Mouse (Mus musculus): ENCODE measurements around the gene Park7. TPM values are rescaled to one million over a fixed set of nuclear protein-coding genes. Genes with fewer than 3 reads are reported as not detected.

The Park7 gene
- polyA plus RNA-seq (2015; fragmentation: Nextera tagmentation; extraction: Ambion mirVana) = 414 and 420 TPM in 2 replicates

DNA sequence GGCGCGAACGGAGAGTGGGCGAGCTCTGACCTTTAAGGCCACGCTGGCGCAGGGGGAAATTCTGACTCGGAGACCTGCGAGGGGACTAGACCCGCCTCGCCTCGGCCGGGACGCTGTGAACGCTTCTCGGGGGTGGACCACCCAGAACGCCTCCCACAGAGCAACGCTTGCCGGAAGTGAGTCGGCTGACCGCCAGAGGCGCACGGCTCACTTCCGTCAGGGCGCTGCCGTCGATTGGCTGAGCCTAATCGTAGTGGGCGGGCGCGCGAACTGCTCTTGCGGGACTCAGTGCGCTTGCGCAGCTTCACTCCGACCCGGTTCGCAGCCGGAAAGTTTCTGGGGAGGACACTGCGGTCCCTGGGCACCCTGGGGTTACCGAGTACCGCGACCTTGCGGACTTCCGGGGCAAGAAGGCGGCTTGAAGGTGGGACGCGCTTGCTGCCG, at the start of gene Park7, which contains the start of gene Tnfrsf9:
Park7 (minus strand) TSS at position 148 of the 444 bp plus-strand sequence.
Tnfrsf9 (plus strand) TSS at position 273 of the 444 bp plus-strand sequence.
- under 1% methylated on average over 47 of the region's 48 CpGs for WGBS
- Histone ChIP-seq H3K9ac (peak within 1 kb of the TSS; percentile 82), H3K36me3 (ENCODE audit: poor library complexity, severe bottlenecking) (no peaks in the 10 kb centered on the region), H3K9me3 (replicated peaks) (no peaks in the 10 kb centered on the region), H3K4me2 (peak within 1 kb of the TSS; percentile 74), H3K4me1 (peaks cover 18% of the 10 kb centered on the region), H3K4me3 (peak within 1 kb of the TSS; percentile 69), H3K27me3 (no peaks in the 10 kb centered on the region), H3K27ac (peak within 1 kb of the TSS; percentile 78)
- peak; percentile 88 for ATAC-seq

DNA sequence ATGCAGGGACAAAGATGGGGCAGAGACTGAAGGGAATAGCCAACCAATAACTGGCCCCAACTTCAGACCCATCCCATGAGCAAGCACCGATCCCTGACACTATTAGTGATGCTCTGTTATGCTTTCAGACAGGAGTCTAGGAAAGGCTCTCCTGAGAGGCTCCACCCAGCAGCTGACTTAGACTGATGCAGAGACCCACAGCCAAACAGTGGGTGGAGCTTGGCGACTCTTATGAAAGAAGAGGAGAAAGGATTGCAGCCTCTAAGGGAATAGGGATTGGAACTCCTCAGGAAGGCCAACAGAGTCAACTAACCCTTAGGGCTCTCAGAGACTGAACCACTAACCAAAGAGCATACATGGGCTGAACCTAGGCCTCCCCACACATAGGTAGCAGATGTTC, 49.5 kb upstream of the Park7 start:
- no peak overlapping the region for H3K4me2 ChIP-seq
- no peak overlapping the region for H3K9ac ChIP-seq
- no peak overlapping the region for H3K27ac ChIP-seq
- peaks cover 5% of the 10 kb centered on the region; the same call in 1 of the 2 replicates for H3K4me1 ChIP-seq
- H3K9me3 ChIP-seq (replicated peaks) = no peaks in the 10 kb centered on the region
- ATAC-seq = no peak
- no peaks in the 10 kb centered on the region for H3K27me3 ChIP-seq
- no peak overlapping the region for H3K4me3 ChIP-seq
- H3K36me3 ChIP-seq (ENCODE audit: poor library complexity, severe bottlenecking) = no peaks in the 10 kb centered on the region
- 77% methylated on average over 2 of the region's 2 CpGs for WGBS

DNA sequence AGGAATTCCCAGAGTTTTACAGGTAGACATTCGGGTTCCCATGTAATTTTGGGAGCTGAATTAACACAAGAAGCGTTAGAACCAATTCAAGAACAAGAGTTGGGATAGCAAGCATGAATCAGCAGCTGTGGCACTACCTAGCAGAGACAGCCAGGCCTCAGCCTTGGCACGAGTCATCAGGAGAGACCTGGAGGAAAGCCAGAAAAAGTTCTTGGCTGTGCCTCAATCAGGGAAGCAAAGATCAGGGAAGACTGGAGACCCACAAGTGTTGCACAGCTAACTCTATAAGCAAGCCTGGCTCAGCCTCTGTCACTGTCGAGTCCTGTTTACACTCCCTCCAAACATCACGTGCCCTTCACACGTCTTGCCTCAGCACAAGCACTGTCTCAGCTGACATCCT, 48.0 kb upstream of the Park7 start:
- WGBS = 72% methylated on average over 6 of the region's 6 CpGs
- no peak overlapping the region for H3K27ac ChIP-seq
- peaks cover 5% of the 10 kb centered on the region; the same call in 1 of the 2 replicates for H3K4me1 ChIP-seq
- ATAC-seq = no peak
- H3K36me3 ChIP-seq (ENCODE audit: poor library complexity, severe bottlenecking) = no peaks in the 10 kb centered on the region
- H3K9me3 ChIP-seq (replicated peaks) = no peaks in the 10 kb centered on the region
- H3K27me3 ChIP-seq = no peaks in the 10 kb centered on the region
- no peak overlapping the region for H3K9ac ChIP-seq
- H3K4me3 ChIP-seq = no peak overlapping the region
- H3K4me2 ChIP-seq = no peak overlapping the region

DNA sequence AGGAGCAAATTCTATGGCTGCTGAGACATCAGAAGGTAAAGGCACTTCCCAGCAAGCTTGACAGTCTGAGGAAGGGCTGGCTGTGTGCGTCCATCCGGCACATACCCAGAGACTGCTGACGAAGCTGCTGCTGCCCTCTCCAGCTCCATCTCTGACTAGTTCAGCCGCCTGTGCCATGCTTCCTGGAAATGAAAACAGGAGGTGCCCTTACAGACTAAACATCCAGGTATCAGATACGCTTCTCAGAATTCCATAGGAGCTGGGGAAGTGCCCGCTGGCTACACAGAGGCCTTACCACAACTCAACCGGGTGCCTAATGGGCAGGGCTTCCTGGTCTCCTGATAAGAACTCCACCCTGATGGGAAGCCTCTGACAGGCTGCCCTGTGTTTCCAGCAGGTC, 44.3 kb upstream of the Park7 start:
- Histone ChIP-seq H3K4me3 (no peak overlapping the region), H3K27me3 (no peaks in the 10 kb centered on the region), H3K27ac (no peak overlapping the region), H3K36me3 (ENCODE audit: poor library complexity, severe bottlenecking) (no peaks in the 10 kb centered on the region), H3K9me3 (replicated peaks) (no peaks in the 10 kb centered on the region), H3K4me2 (no peak overlapping the region), H3K9ac (no peak overlapping the region), H3K4me1 (peaks cover 10% of the 10 kb centered on the region)
- WGBS = 83% methylated on average over 7 of the region's 7 CpGs
- ATAC-seq = no peak

DNA sequence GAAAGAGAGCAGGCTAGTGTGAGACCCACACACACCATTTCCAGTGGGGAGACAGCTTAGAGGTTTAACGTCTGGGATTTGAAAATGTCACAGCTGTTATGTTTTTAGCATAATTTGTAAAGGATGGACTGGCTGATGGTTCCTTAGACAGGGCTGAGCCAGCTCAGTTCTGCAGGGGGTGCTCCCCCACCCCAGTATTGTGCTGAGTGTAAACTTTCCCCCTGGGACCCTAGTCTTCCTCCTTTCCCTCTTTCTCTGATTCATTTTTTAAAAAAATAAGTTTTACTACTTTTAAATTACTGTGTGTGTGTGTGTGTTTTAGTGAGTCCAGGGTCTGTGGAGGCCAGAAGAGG, 42.8 kb upstream of the Park7 start:
- no peak overlapping the region for H3K9ac ChIP-seq
- H3K27ac ChIP-seq = peak overlapping the region; percentile 57; the same call in 1 of the 2 replicates
- H3K4me1 ChIP-seq = peaks cover 10% of the 10 kb centered on the region
- no peak overlapping the region for H3K4me3 ChIP-seq
- H3K36me3 ChIP-seq (ENCODE audit: poor library complexity, severe bottlenecking) = no peaks in the 10 kb centered on the region
- H3K27me3 ChIP-seq = no peaks in the 10 kb centered on the region
- 0 out of 2 replicates have a peak overlapping the region, but pooled peaks have one; percentile 14 for H3K4me2 ChIP-seq
- 52% methylated on average over 1 of the region's 1 CpGs for WGBS
- H3K9me3 ChIP-seq (replicated peaks) = no peaks in the 10 kb centered on the region
- ATAC-seq = no peak

DNA sequence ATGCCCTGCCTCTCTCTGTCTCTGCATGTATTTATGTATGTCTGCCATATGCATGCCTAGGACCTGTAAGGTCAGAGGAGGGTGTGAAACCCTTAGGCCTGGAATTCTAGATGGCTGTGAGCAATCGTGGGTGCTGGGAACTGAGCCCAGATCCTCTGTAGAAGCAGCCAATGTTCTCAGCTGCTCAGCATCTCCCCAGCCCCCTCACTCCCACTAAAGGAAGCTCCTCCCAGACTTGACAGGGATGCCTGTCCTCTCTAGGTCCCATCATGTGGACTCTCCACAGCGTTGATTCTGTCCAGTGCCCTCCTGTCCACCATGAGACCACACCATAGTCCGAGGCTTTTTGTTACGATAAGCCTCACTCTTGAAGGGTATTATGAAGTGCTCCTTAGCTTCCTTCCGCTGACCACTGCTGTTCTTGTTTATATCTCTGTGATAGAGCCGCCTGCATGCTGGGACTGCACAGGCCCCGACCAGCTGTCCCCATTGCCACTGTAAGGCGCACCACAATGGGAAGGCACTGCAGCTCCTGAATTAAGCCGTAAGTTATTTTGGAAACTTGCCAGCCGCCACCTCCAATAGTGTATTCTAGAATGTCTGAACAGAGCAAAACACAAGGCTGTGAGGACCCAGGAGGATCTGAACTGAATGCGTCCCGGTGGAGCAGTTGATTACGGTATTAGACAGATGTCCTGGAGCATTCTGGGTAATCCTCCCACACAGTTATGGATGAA, 42.3 kb upstream of the Park7 start:
- H3K27me3 ChIP-seq = no peaks in the 10 kb centered on the region
- H3K4me3 ChIP-seq = no peak overlapping the region
- 39% methylated on average over 13 of the region's 13 CpGs for WGBS
- 0 out of 2 replicates have a peak overlapping the region, but pooled peaks have one; percentile 14 for H3K4me2 ChIP-seq
- no peak overlapping the region for H3K9ac ChIP-seq
- no peaks in the 10 kb centered on the region for H3K36me3 ChIP-seq (ENCODE audit: poor library complexity, severe bottlenecking)
- H3K4me1 ChIP-seq = peaks cover 10% of the 10 kb centered on the region
- peak; percentile 33; the same call in 1 of the 2 replicates for ATAC-seq
- no peaks in the 10 kb centered on the region for H3K9me3 ChIP-seq (replicated peaks)
- H3K27ac ChIP-seq = peak overlapping the region; percentile 57

DNA sequence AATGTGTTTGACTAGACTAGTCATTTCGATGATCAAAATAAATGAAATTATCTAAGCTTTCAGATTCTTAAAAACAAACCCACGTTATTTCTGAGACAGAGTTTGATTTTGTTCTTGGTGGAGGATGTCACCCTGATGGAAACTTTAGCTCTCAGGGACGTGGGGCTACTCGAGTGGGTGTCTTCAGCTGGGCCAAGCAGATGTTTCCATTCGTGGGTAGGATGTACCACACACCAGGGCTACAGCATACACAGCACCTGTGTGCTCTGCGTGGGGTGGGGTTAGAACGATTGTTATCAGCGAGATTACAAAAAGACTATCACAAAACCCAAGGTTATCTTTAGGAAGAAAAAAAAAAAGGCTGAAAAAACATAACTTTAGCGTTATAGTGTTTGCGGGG, 36.7 kb upstream of the Park7 start:
- H3K9me3 ChIP-seq (replicated peaks) = no peaks in the 10 kb centered on the region
- no peak overlapping the region for H3K27ac ChIP-seq
- no peak overlapping the region for H3K4me2 ChIP-seq
- WGBS = 89% methylated on average over 10 of the region's 10 CpGs
- ATAC-seq = no peak
- no peak overlapping the region for H3K9ac ChIP-seq
- no peaks in the 10 kb centered on the region for H3K4me1 ChIP-seq
- no peaks in the 10 kb centered on the region for H3K36me3 ChIP-seq (ENCODE audit: poor library complexity, severe bottlenecking)
- H3K4me3 ChIP-seq = no peak overlapping the region
- no peaks in the 10 kb centered on the region for H3K27me3 ChIP-seq

DNA sequence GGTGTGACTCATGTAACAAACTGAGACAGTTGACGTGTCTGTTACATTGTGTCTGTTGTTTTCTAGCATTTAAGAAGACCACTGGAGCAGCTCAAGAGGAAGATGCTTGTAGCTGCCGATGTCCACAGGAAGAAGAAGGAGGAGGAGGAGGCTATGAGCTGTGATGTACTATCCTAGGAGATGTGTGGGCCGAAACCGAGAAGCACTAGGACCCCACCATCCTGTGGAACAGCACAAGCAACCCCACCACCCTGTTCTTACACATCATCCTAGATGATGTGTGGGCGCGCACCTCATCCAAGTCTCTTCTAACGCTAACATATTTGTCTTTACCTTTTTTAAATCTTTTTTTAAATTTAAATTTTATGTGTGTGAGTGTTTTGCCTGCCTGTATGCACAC, 30.5 kb upstream of the Park7 start:
- H3K27me3 ChIP-seq = no peaks in the 10 kb centered on the region
- H3K9ac ChIP-seq = no peak overlapping the region
- H3K4me1 ChIP-seq = no peaks in the 10 kb centered on the region
- no peak overlapping the region for H3K27ac ChIP-seq
- no peak for ATAC-seq
- H3K4me3 ChIP-seq = no peak overlapping the region
- no peaks in the 10 kb centered on the region for H3K36me3 ChIP-seq (ENCODE audit: poor library complexity, severe bottlenecking)
- WGBS = 94% methylated on average over 7 of the region's 7 CpGs
- no peaks in the 10 kb centered on the region for H3K9me3 ChIP-seq (replicated peaks)
- no peak overlapping the region for H3K4me2 ChIP-seq

DNA sequence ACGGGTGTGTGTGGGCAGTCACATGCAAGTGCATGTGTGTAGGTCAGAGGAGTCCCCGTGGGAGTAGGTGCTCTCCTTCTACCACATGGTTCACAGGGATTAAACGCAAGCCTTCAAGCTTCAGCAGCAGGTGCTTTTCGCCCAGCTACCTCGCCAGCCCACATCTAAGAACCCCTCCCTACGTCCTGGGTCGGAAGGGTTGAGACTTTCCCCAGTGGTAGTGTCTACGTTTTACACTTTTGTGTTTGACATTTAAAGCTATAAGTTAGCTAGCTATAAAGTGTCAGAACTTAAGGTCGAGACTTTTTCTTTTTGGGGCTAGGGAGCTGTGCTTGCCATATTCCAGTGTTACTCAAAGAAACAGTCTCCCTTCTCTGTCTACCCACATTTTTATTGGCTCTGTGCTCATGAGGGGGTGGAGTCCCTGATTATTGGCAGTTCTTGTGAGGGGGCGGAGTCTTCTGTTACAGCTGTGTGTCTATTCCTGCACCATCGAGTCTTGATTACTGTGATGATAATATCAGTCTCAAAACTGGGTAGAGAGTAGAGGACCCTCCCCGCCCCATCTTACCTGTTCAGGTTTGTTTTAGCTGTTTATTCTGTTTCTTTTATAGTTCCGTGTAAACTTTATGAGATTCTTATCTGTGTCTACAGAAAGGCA, 25.9 kb upstream of the Park7 start:
- Histone ChIP-seq H3K27me3 (no peaks in the 10 kb centered on the region), H3K4me3 (no peak overlapping the region), H3K36me3 (ENCODE audit: poor library complexity, severe bottlenecking) (no peaks in the 10 kb centered on the region), H3K27ac (no peak overlapping the region), H3K9ac (no peak overlapping the region), H3K9me3 (replicated peaks) (no peaks in the 10 kb centered on the region), H3K4me1 (no peaks in the 10 kb centered on the region), H3K4me2 (no peak overlapping the region)
- 73% methylated on average over 13 of the region's 13 CpGs for WGBS
- ATAC-seq = no peak

DNA sequence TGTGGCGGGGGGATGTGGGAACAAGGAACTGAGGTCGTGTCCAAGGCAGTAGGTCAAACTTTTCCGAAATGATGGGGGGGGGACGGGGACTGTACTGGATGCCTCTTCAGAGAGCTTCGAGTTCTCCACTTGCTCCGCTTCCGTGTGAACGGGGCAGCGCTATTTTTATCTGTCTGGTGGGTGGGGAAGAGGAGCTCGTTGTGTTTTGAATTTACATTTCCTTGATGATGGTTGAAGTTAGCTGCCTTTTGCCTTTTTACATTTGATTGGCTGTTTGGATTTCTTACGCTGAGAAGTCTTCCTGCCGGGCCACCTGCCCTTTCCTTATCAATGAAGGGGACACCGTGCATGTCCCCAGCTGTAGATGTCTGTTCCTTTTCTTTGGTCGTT, 23.8 kb upstream of the Park7 start:
- Histone ChIP-seq H3K27me3 (0 out of 2 replicates have a peak, but pooled peaks cover 2% of the 10 kb centered on the region), H3K9me3 (replicated peaks) (no peaks in the 10 kb centered on the region), H3K4me1 (no peaks in the 10 kb centered on the region), H3K4me2 (no peak overlapping the region), H3K27ac (no peak overlapping the region), H3K36me3 (ENCODE audit: poor library complexity, severe bottlenecking) (no peaks in the 10 kb centered on the region), H3K4me3 (no peak overlapping the region), H3K9ac (no peak overlapping the region)
- no peak for ATAC-seq
- 64% methylated on average over 14 of the region's 14 CpGs for WGBS

DNA sequence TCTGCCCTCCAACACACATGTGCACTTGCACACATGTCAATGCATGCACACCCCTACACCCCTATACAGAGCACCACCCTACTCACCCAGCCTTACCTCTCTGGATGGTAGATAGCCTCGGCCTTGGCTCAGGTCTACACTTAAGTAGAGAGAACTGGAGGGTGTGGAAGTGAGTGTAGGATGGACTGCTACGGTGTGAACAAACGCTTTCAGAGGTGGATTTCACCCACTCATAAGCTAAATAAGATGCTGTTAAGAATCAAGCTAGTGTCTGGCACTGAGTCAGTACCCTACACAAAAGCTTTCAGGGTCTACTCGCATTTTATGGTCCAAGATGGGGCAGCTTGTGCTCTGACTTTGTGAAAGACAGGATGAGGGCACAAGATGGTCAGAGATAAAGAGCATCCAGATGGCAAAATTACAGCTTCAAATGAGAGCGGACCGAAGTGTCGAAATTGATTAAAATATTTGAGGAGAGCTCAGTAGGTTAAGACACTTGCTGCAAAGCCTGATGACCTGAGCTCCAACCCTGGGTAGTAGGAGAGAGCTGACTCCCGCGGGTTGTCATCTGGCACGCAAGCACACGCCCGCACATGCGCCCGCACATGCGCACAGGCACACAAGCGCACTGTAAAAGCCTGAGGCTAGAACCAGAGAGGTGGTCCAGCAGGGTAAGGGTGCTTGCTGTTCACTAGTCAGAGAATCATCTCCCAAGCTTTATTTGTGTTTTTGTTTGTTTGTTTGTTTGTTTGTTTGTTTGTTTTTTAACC, 23.2 kb upstream of the Park7 start:
- H3K4me2 ChIP-seq = no peak overlapping the region
- no peaks in the 10 kb centered on the region for H3K36me3 ChIP-seq (ENCODE audit: poor library complexity, severe bottlenecking)
- H3K27me3 ChIP-seq = 0 out of 2 replicates have a peak, but pooled peaks cover 3% of the 10 kb centered on the region
- ATAC-seq = no peak
- no peak overlapping the region for H3K4me3 ChIP-seq
- no peaks in the 10 kb centered on the region for H3K9me3 ChIP-seq (replicated peaks)
- 81% methylated on average over 16 of the region's 16 CpGs for WGBS
- no peak overlapping the region for H3K9ac ChIP-seq
- H3K27ac ChIP-seq = no peak overlapping the region
- no peaks in the 10 kb centered on the region for H3K4me1 ChIP-seq

DNA sequence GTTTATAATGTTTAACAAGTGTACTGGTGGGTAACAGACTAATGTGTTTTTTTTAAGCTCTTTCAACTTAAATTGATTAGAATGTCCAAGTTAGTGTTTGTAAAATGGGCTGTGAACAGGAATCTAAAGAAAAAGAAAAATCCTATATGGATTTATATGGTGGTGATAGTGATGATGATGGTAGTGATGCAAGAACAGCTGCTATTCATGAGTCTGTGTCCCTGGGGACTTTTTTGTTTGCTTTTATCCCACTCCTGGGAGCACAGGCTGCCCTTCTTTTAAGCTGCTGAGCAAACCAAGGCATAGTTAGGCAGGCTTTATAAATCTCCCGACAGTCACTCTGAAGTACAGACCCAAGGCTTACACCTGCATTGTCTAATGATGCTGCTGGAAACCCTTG, 19.3 kb upstream of the Park7 start:
- no peak overlapping the region for H3K9ac ChIP-seq
- no peaks in the 10 kb centered on the region for H3K36me3 ChIP-seq (ENCODE audit: poor library complexity, severe bottlenecking)
- H3K9me3 ChIP-seq (replicated peaks) = no peaks in the 10 kb centered on the region
- no peak overlapping the region for H3K27ac ChIP-seq
- H3K4me2 ChIP-seq = no peak overlapping the region
- no peak overlapping the region for H3K4me3 ChIP-seq
- peaks cover 3% of the 10 kb centered on the region; the same call in 1 of the 2 replicates for H3K27me3 ChIP-seq
- no peak for ATAC-seq
- H3K4me1 ChIP-seq = no peaks in the 10 kb centered on the region
- WGBS = 62% methylated on average over 1 of the region's 1 CpGs
